ENCODE assay signal across 8 mouse cellular contexts in genomic region chr10:85044191-85044711, GRCm38 (mm10). TPM values are rescaled to one million over a fixed set of nuclear protein-coding genes. Genes with fewer than 3 reads are reported as not detected.
DNase-seq lines count a peak whose midpoint lies in the region; ATAC-seq and TF ChIP-seq lines count a peak whose summit lies in the region.

No protein-coding gene starts in this region.

- TF ChIP-seq EP300 in stomach, postnatal 0 days (optimal IDR thresholded peaks at IDR 0.05), result no peak

- TF ChIP-seq CTCF in stomach, postnatal 0 days (IDR thresholded peaks at IDR 0.05; ENCODE audit: low read depth), result no peak

- peak; percentile 33 for DNase-seq in ZHBTc4 (ENCODE audit: low read depth, low spot score)
- DNase-seq in fat pad, adult 2 months (ENCODE audit: extremely low read depth, low read depth, low spot score), result peak; percentile 33
- peak; percentile 66 for DNase-seq in hindbrain, embryonic 11.5 days (ENCODE audit: low spot score)
- no peak for DNase-seq in stomach, postnatal 0 days (ENCODE audit: low spot score)
- DNase-seq in left cerebral cortex, adult 8-10 months (ENCODE audit: low spot score in 2 of 2), result no peak
- DNase-seq in kidney, adult 8-10 months, result no peak
- DNase-seq in right cerebral cortex, adult 18-20 months, result no peak

- no peaks in the 10 kb centered on the region for H3K9me3 ChIP-seq in hindbrain, embryonic 11.5 days (ENCODE audit: control insufficient read depth, low read length)
- H3K9me3 ChIP-seq in lung, embryonic 16.5 days (ENCODE audit: control insufficient read depth, low read length), result 0 out of 2 replicates have a peak, but pooled peaks cover 3% of the 10 kb centered on the region
- H3K9me3 ChIP-seq in stomach, postnatal 0 days (ENCODE audit: control insufficient read depth, low read length), result no peaks in the 10 kb centered on the region

- H3K27me3 ChIP-seq in hindbrain, embryonic 11.5 days (ENCODE audit: control insufficient read depth, insufficient read depth, low read length), result peaks cover 14% of the 10 kb centered on the region
- no peaks in the 10 kb centered on the region for H3K27me3 ChIP-seq in lung, embryonic 16.5 days (ENCODE audit: control insufficient read depth, insufficient read depth, low read depth, low read length)
- no peaks in the 10 kb centered on the region for H3K27me3 ChIP-seq in stomach, postnatal 0 days (ENCODE audit: control insufficient read depth, insufficient read depth, low read length)

- no peak overlapping the region for H3K9ac ChIP-seq in hindbrain, embryonic 11.5 days (ENCODE audit: low read depth, low read length)
- peak overlapping the region; percentile 50; the same call in 1 of the 2 replicates for H3K9ac ChIP-seq in lung, embryonic 16.5 days (ENCODE audit: low read length)
- H3K9ac ChIP-seq in stomach, postnatal 0 days (ENCODE audit: low read length), result no peak overlapping the region

- 0 out of 2 replicates have a peak overlapping the region, but pooled peaks have one; percentile 6 for H3K4me3 ChIP-seq in hindbrain, embryonic 11.5 days (ENCODE audit: low read depth, low read length)
- H3K4me3 ChIP-seq in lung, embryonic 16.5 days (ENCODE audit: low read length), result peak overlapping the region; percentile 32
- peak overlapping the region; percentile 15; the same call in 1 of the 2 replicates for H3K4me3 ChIP-seq in stomach, postnatal 0 days (ENCODE audit: low read depth, low read length)

- no peaks in the 10 kb centered on the region for H3K4me1 ChIP-seq in hindbrain, embryonic 11.5 days (replicated peaks; ENCODE audit: control insufficient read depth, insufficient read depth, low read length)
- peaks cover 8% of the 10 kb centered on the region for H3K4me1 ChIP-seq in lung, embryonic 16.5 days (replicated peaks; ENCODE audit: control insufficient read depth, insufficient read depth, low read length)
- H3K4me1 ChIP-seq in stomach, postnatal 0 days (replicated peaks; ENCODE audit: control insufficient read depth, insufficient read depth), result no peaks in the 10 kb centered on the region

- H3K27ac ChIP-seq in hindbrain, embryonic 11.5 days (ENCODE audit: low read depth, low read length), result no peak overlapping the region
- H3K27ac ChIP-seq in lung, embryonic 16.5 days (ENCODE audit: low read length), result no peak overlapping the region
- no peak overlapping the region for H3K27ac ChIP-seq in stomach, postnatal 0 days (replicated peaks)

- H3K4me2 ChIP-seq in hindbrain, embryonic 11.5 days (replicated peaks; ENCODE audit: low read depth, low read length), result peak overlapping the region; percentile 42
- H3K4me2 ChIP-seq in lung, embryonic 16.5 days (ENCODE audit: low read depth, low read length), result peak overlapping the region; percentile 59
- peak overlapping the region; percentile 46 for H3K4me2 ChIP-seq in stomach, postnatal 0 days (replicated peaks; ENCODE audit: low read depth)

- 5% methylated on average over 17 of the region's 17 CpGs for WGBS in hindbrain, embryonic 11.5 days
- 29% methylated on average over 17 of the region's 17 CpGs for WGBS in lung, embryonic 16.5 days
- 41% methylated on average over 17 of the region's 17 CpGs for WGBS in stomach, postnatal 0 days

- ATAC-seq in hindbrain, embryonic 11.5 days (ENCODE audit: low FRiP score), result peak; percentile 78
- peak; percentile 41; the same call in 1 of the 2 replicates for ATAC-seq in lung, embryonic 16.5 days (ENCODE audit: low read depth)
- ATAC-seq in stomach, postnatal 0 days (ENCODE audit: low FRiP score, low TSS enrichment), result no peak

- no peaks in the 10 kb centered on the region for H3K36me3 ChIP-seq in hindbrain, embryonic 11.5 days (ENCODE audit: control insufficient read depth, insufficient read depth, low read length)
- H3K36me3 ChIP-seq in lung, embryonic 16.5 days (ENCODE audit: control insufficient read depth, insufficient read depth, low read length), result no peaks in the 10 kb centered on the region
- no peaks in the 10 kb centered on the region for H3K36me3 ChIP-seq in stomach, postnatal 0 days (ENCODE audit: control insufficient read depth, insufficient read depth, low read length)

RNA-seq across cellular contexts. Expression of gene Fhl4, which starts 58.0 kb away (rescaled TPM):
- 2.0 and 2.6 TPM in 2 replicates for polyA plus RNA-seq in hindbrain, embryonic 11.5 days (2014; fragmentation: Nextera tagmentation; extraction: Ambion mirVana)
- polyA plus RNA-seq in lung, embryonic 16.5 days (2015; fragmentation: Nextera tagmentation; extraction: Ambion mirVana), result 0.89 and 1.0 TPM in 2 replicates
- polyA plus RNA-seq in stomach, postnatal 0 days (2015; fragmentation: Nextera tagmentation; extraction: Ambion mirVana), result 0.46 and 0.50 TPM in 2 replicates
- 1 to 10 TPM in 3 of 4 experiments, under 1 TPM in 1; 0.81 to 1.6 (median 1.2) TPM for total RNA-seq in left cerebral cortex, adult 8-10 months (2022)

RNA-seq across cellular contexts. Expression of gene Tmem263, which starts 58.2 kb away (rescaled TPM):
- 59.5 and 67.6 TPM in 2 replicates for polyA plus RNA-seq in hindbrain, embryonic 11.5 days (2014; fragmentation: Nextera tagmentation; extraction: Ambion mirVana)
- polyA plus RNA-seq in lung, embryonic 16.5 days (2015; fragmentation: Nextera tagmentation; extraction: Ambion mirVana), result 71.1 and 74.5 TPM in 2 replicates
- 26.2 and 29.1 TPM in 2 replicates for polyA plus RNA-seq in stomach, postnatal 0 days (2015; fragmentation: Nextera tagmentation; extraction: Ambion mirVana)
- 10 to 100 TPM; 32.6 to 36.6 (median 34.5) TPM for total RNA-seq in left cerebral cortex, adult 8-10 months (2022)

Comparison
In these comparisons a context has a peak if more than half of its experiments do, and no peak if none do; other contexts are left out.
1. DNase-seq: peak in ZHBTc4 (single experiment), fat pad, adult 2 months (single experiment) and hindbrain, embryonic 11.5 days (single experiment); none in stomach, postnatal 0 days (single experiment), left cerebral cortex, adult 8-10 months (0 of 2), kidney, adult 8-10 months (0 of 2) and right cerebral cortex, adult 18-20 months (single experiment).
2. Peak in every context shown above with its lines, with median percentiles within 50 percentile points of each other: H3K4me2 ChIP-seq and H3K4me3 ChIP-seq.